Mouse (Mus musculus) ES-Bruce4 (cell line): ENCODE results near the gene Pfkp.

Experiments used
- CTCF ChIP-seq: IDR thresholded peaks from one replicate; pipeline ENCODE4 v1.8.1; 2011; ENCODE audit warnings: low read depth, low read length
- EP300 ChIP-seq: IDR thresholded peaks from 2 replicates; pipeline ENCODE4 v1.6.1; 2011; ENCODE audit warnings: low read depth, low read length; ENCODE audit not compliant: insufficient read depth

DNA sequence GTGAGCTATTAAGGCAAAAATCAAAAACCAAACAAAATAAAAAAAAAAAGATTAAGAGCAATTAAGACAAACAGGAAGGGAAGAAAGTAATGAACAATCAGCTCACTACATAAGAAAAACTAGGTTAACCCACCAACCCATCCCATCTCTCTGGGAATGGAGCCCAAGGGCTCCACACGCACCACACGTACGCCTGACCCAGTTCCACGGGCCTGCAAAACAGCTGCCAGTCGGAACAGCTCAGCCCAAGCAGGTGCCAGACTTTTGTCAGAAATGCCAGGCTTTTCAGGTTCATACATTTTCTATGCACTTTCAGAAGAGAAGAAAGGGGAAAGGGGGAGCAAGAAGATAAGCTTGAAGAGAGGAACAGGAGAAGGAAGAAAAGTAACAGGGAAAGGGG, 17.9 kb downstream of the Pfkp start:
- TF ChIP-seq CTCF = no peak
- TF ChIP-seq EP300 = no peak
